Mouse (Mus musculus) thymus, adult 2 months (tissue): ENCODE measurements around the gene Cbfa2t2. TPM values are rescaled to one million over a fixed set of nuclear protein-coding genes. Genes with fewer than 3 reads are reported as not detected.

ENCODE experiments used
- DNase-seq: peaks from one replicate; pipeline ENCODE4 v3.0.0; 2021
- H3K27ac ChIP-seq: fragments of 200-500 bp; 2 replicates; pipeline ENCODE4 v1.5.1; 2012; ENCODE audit warnings: low read length, control low read depth; ENCODE audit not compliant: control insufficient read depth, insufficient read depth
- H3K27me3 ChIP-seq: fragments of 200-500 bp; 2 replicates; pipeline ENCODE4 v1.6.1; 2012; ENCODE audit warnings: mild to moderate bottlenecking, low read length, moderate library complexity, mixed read lengths; ENCODE audit not compliant: control insufficient read depth, insufficient read depth
- H3K36me3 ChIP-seq: fragments of 200-500 bp; 2 replicates; pipeline ENCODE4 v1.6.1; 2012; ENCODE audit warnings: mild to moderate bottlenecking, low read length, moderate library complexity; ENCODE audit not compliant: control insufficient read depth, insufficient read depth
- H3K4me1 ChIP-seq: fragments of 200-500 bp; replicated peaks from 2 replicates; pipeline ENCODE4 v1.6.1; 2012; ENCODE audit warnings: low read length; ENCODE audit not compliant: control insufficient read depth, insufficient read depth
- H3K4me3 ChIP-seq: fragments of 200-500 bp; 2 replicates; pipeline ENCODE4 v1.5.1; 2012; ENCODE audit warnings: mild to moderate bottlenecking, low read length, control low read depth, moderate library complexity; ENCODE audit not compliant: control insufficient read depth, insufficient read depth
- CTCF ChIP-seq: fragments of 200-500 bp; IDR thresholded peaks from 2 replicates; pipeline ENCODE4 v1.5.1; 2012; ENCODE audit warnings: mild to moderate bottlenecking, control low read depth, low read length, moderate library complexity, borderline replicate concordance; ENCODE audit not compliant: control insufficient read depth, poor library complexity, insufficient read depth; ENCODE audit errors: extremely low read depth
- POLR2A ChIP-seq: fragments of 200-500 bp; IDR thresholded peaks from 2 replicates; pipeline ENCODE4 v1.6.1; 2012; ENCODE audit warnings: mild to moderate bottlenecking, low read length, control low read depth, moderate library complexity; ENCODE audit not compliant: control insufficient read depth, poor library complexity, insufficient read depth; ENCODE audit errors: extremely low read depth
- WGBS: fragments of 180-500 bp; shearing (Covaris S2); methylation state at CpG from one replicate; pipeline ENCODE4 v1.1.7; 2018; 5-methylcytosine and 5-hydroxymethylcytosine counted together
- polyA plus RNA-seq: library from polyadenylated mRNA; depleted of rRNA; stranded (reverse); fragments of >200 nt; gene quantifications from 2 replicates; pipeline ENCODE4 v1.2.3, GENCODE M21; 2012

Gene Cbfa2t2
- polyA plus RNA-seq, 1 experiment, result 27.6 TPM

- Histone ChIP-seq H3K4me1 (no peaks in the 10 kb centered on the region), H3K27ac (no peak overlapping the region), H3K27me3 (no peaks in the 10 kb centered on the region), H3K4me3 (no peak overlapping the region), H3K36me3 (no peaks in the 10 kb centered on the region)
- DNase-seq, result no peak
- TF ChIP-seq POLR2A (no peak), CTCF (no peak)
Measured at GRCm38 (mm10) chr2:154448633-154449032, 12.4 kb downstream of the Cbfa2t2 start.

GRCm38 (mm10) chr2:154452951-154453350, 16.7 kb downstream of the Cbfa2t2 start:
- no peaks in the 10 kb centered on the region for H3K27me3 ChIP-seq
- H3K4me3 ChIP-seq, result no peak overlapping the region
- H3K4me1 ChIP-seq, result peaks cover 3% of the 10 kb centered on the region; the same call in 1 of the 2 replicates
- H3K27ac ChIP-seq, result no peak overlapping the region
- no peak for DNase-seq
- TF ChIP-seq CTCF (no peak), POLR2A (no peak)
- WGBS, result 96% methylated on average over 2 of the region's 2 CpGs
- H3K36me3 ChIP-seq, result no peaks in the 10 kb centered on the region

- Histone ChIP-seq H3K4me1 (peaks cover 3% of the 10 kb centered on the region; the same call in 1 of the 2 replicates), H3K36me3 (no peaks in the 10 kb centered on the region), H3K4me3 (no peak overlapping the region), H3K27me3 (no peaks in the 10 kb centered on the region), H3K27ac (no peak overlapping the region)
- TF ChIP-seq CTCF, result no peak
- no peak for DNase-seq
- WGBS, result 90% methylated on average over 1 of the region's 1 CpGs
Measured at GRCm38 (mm10) chr2:154454099-154454498, 17.8 kb downstream of the Cbfa2t2 start.

GRCm38 (mm10) chr2:154454605-154455004, 18.3 kb downstream of the Cbfa2t2 start:
- 91% methylated on average over 3 of the region's 3 CpGs for WGBS
- H3K27ac ChIP-seq, result no peak overlapping the region
- TF ChIP-seq POLR2A (no peak), CTCF (no peak)
- peaks cover 3% of the 10 kb centered on the region; the same call in 1 of the 2 replicates for H3K4me1 ChIP-seq
- H3K27me3 ChIP-seq, result no peaks in the 10 kb centered on the region
- no peak for DNase-seq
- no peak overlapping the region for H3K4me3 ChIP-seq
- no peaks in the 10 kb centered on the region for H3K36me3 ChIP-seq

- H3K36me3 ChIP-seq, result no peaks in the 10 kb centered on the region
- H3K4me1 ChIP-seq, result peaks cover 3% of the 10 kb centered on the region; the same call in 1 of the 2 replicates
- no peak for DNase-seq
- H3K27me3 ChIP-seq, result no peaks in the 10 kb centered on the region
- TF ChIP-seq POLR2A, result no peak
- TF ChIP-seq CTCF, result no peak
- H3K27ac ChIP-seq, result no peak overlapping the region
- H3K4me3 ChIP-seq, result no peak overlapping the region
- 78% methylated on average over 5 of the region's 5 CpGs for WGBS
Measured at GRCm38 (mm10) chr2:154455776-154456175, 19.5 kb downstream of the Cbfa2t2 start.

- no peak for TF ChIP-seq CTCF
- TF ChIP-seq POLR2A, result no peak
- peaks cover 3% of the 10 kb centered on the region; the same call in 1 of the 2 replicates for H3K4me1 ChIP-seq
- H3K27ac ChIP-seq, result no peak overlapping the region
- H3K27me3 ChIP-seq, result no peaks in the 10 kb centered on the region
- DNase-seq, result no peak
- H3K4me3 ChIP-seq, result no peak overlapping the region
- H3K36me3 ChIP-seq, result no peaks in the 10 kb centered on the region
Measured at GRCm38 (mm10) chr2:154456621-154457020, 20.3 kb downstream of the Cbfa2t2 start.

GRCm38 (mm10) chr2:154459262-154459661, 23.0 kb downstream of the Cbfa2t2 start:
- H3K27ac ChIP-seq, result no peak overlapping the region
- no peak for DNase-seq
- 83% methylated on average over 2 of the region's 2 CpGs for whole genome bisulfite sequencing
- H3K27me3 ChIP-seq, result no peaks in the 10 kb centered on the region
- H3K4me1 ChIP-seq, result peaks cover 3% of the 10 kb centered on the region; the same call in 1 of the 2 replicates
- no peak overlapping the region for H3K4me3 ChIP-seq
- H3K36me3 ChIP-seq, result no peaks in the 10 kb centered on the region
- TF ChIP-seq POLR2A (no peak), CTCF (no peak)
